Mouse (Mus musculus) midbrain, embryonic 11.5 days (tissue): ENCODE measurements at regions not wholly inside any gene's neighbourhood (a gene's known extent, or its start where the extent isn't known, plus 50 kb on each side); places are given as distances from the start of the nearest gene placed in this dataset.
A peak's percentile ranks its signal among the peaks of the same experiment; 100 is the strongest.

Experiments
- ATAC-seq: fragments of 200-750 bp; cut with Nextera tagmentation; 2 replicates; pipeline ENCODE4 v1.8.0; 2017; ENCODE audit warnings: moderate TSS enrichment, moderate library complexity; ENCODE audit not compliant: low FRiP score
- DNase-seq: peaks from one replicate; pipeline ENCODE4 v3.0.0; 2015; ENCODE audit warnings: low spot score; ENCODE audit errors: missing footprints
- H3K27ac ChIP-seq: fragments of 300-500 bp; sonication (generic); 2 replicates; pipeline ENCODE4 v1.5.1; 2014; ENCODE audit warnings: low read depth, low read length
- H3K27me3 ChIP-seq: fragments of 300-500 bp; sonication (generic); 2 replicates; pipeline ENCODE4 v1.6.1; 2014; ENCODE audit warnings: mild to moderate bottlenecking, low read length, moderate library complexity, mixed read lengths; ENCODE audit not compliant: control insufficient read depth, insufficient read depth
- H3K36me3 ChIP-seq: fragments of 300-500 bp; sonication (generic); 2 replicates; pipeline ENCODE4 v1.6.1; 2014; ENCODE audit warnings: mild to moderate bottlenecking, low read length, moderate library complexity, mixed read lengths; ENCODE audit not compliant: control insufficient read depth, insufficient read depth
- H3K4me1 ChIP-seq: fragments of 300-500 bp; sonication (generic); 2 replicates; pipeline ENCODE4 v1.6.1; 2014; ENCODE audit warnings: low read length; ENCODE audit not compliant: control insufficient read depth, insufficient read depth
- H3K4me2 ChIP-seq: fragments of 300-500 bp; sonication (generic); 2 replicates; pipeline ENCODE4 v1.6.1; 2014; ENCODE audit warnings: mild to moderate bottlenecking, moderate library complexity
- H3K4me3 ChIP-seq: fragments of 300-500 bp; sonication (generic); 2 replicates; pipeline ENCODE4 v1.5.1; 2014; ENCODE audit warnings: low read depth, low read length
- H3K9ac ChIP-seq: fragments of 300-500 bp; sonication (generic); 2 replicates; pipeline ENCODE4 v1.6.1; 2014; ENCODE audit warnings: low read length
- H3K9me3 ChIP-seq: fragments of 300-500 bp; sonication (generic); 2 replicates; pipeline ENCODE4 v1.6.1; 2016; ENCODE audit warnings: low read length; ENCODE audit not compliant: control insufficient read depth
- WGBS: fragments of 180-500 bp; shearing (Covaris S2); extraction: QIAGEN DNeasy Blood & Tissue Kit; methylation state at CpG from one replicate; pipeline ENCODE4 v1.1.7; 2014; 5-methylcytosine and 5-hydroxymethylcytosine counted together

GRCm38 (mm10) chr6:31210209-31210714 lies 188.3 kb upstream of the Mkln1 start:
- Histone ChIP-seq H3K4me1 (no peaks in the 10 kb centered on the region), H3K27ac (no peak overlapping the region), H3K4me3 (no peak overlapping the region), H3K36me3 (no peaks in the 10 kb centered on the region), H3K27me3 (peaks cover 3% of the 10 kb centered on the region; the same call in 1 of the 2 replicates), H3K9me3 (no peaks in the 10 kb centered on the region), H3K4me2 (no peak overlapping the region), H3K9ac (no peak overlapping the region)
- DNase-seq (no peak), ATAC-seq (no peak)
- whole genome bisulfite sequencing = 76% methylated on average over 7 of the region's 7 CpGs

GRCm38 (mm10) chr6:31211091-31211490 lies 187.4 kb upstream of the Mkln1 start:
- ATAC-seq = no peak
- H3K4me1 ChIP-seq = peaks cover 3% of the 10 kb centered on the region; the same call in 1 of the 2 replicates
- WGBS = 90% methylated on average over 4 of the region's 4 CpGs
- no peak overlapping the region for H3K27ac ChIP-seq
- H3K9me3 ChIP-seq = no peaks in the 10 kb centered on the region
- no peak for DNase-seq
- no peak overlapping the region for H3K4me2 ChIP-seq
- no peak overlapping the region for H3K4me3 ChIP-seq
- peaks cover 12% of the 10 kb centered on the region for H3K27me3 ChIP-seq
- H3K36me3 ChIP-seq = no peaks in the 10 kb centered on the region
- no peak overlapping the region for H3K9ac ChIP-seq

GRCm38 (mm10) chr6:31211616-31212015 lies 186.9 kb upstream of the Mkln1 start:
- 74% methylated on average over 5 of the region's 5 CpGs for WGBS
- Histone ChIP-seq H3K9ac (no peak overlapping the region), H3K4me2 (no peak overlapping the region), H3K4me3 (no peak overlapping the region), H3K4me1 (peaks cover 4% of the 10 kb centered on the region; the same call in 1 of the 2 replicates), H3K27ac (no peak overlapping the region), H3K9me3 (no peaks in the 10 kb centered on the region), H3K27me3 (peaks cover 16% of the 10 kb centered on the region), H3K36me3 (no peaks in the 10 kb centered on the region)
- ATAC-seq = no peak
- no peak for DNase-seq

- DNase-seq = no peak
- Histone ChIP-seq H3K4me1 (peaks cover 4% of the 10 kb centered on the region; the same call in 1 of the 2 replicates), H3K4me2 (no peak overlapping the region), H3K4me3 (no peak overlapping the region), H3K9me3 (no peaks in the 10 kb centered on the region), H3K27me3 (peaks cover 20% of the 10 kb centered on the region), H3K27ac (no peak overlapping the region), H3K36me3 (no peaks in the 10 kb centered on the region), H3K9ac (no peak overlapping the region)
- no peak for ATAC-seq
- WGBS = 92% methylated on average over 7 of the region's 7 CpGs
Observed at GRCm38 (mm10) chr6:31212080-31212479, 186.5 kb upstream of the Mkln1 start.

- DNase-seq = no peak
- no peak overlapping the region for H3K27ac ChIP-seq
- no peaks in the 10 kb centered on the region for H3K36me3 ChIP-seq
- WGBS = 85% methylated on average over 13 of the region's 13 CpGs
- no peak for ATAC-seq
- H3K4me3 ChIP-seq = no peak overlapping the region
- H3K9ac ChIP-seq = no peak overlapping the region
- no peaks in the 10 kb centered on the region for H3K9me3 ChIP-seq
- no peak overlapping the region for H3K4me2 ChIP-seq
- peaks cover 24% of the 10 kb centered on the region for H3K27me3 ChIP-seq
- H3K4me1 ChIP-seq = peaks cover 4% of the 10 kb centered on the region; the same call in 1 of the 2 replicates
Observed at GRCm38 (mm10) chr6:31212694-31213093, 185.8 kb upstream of the Mkln1 start.

GRCm38 (mm10) chr6:31213161-31213560 lies 185.4 kb upstream of the Mkln1 start:
- 81% methylated on average over 4 of the region's 4 CpGs for WGBS
- H3K36me3 ChIP-seq = no peaks in the 10 kb centered on the region
- DNase-seq (no peak), ATAC-seq (no peak)
- no peak overlapping the region for H3K4me2 ChIP-seq
- H3K4me3 ChIP-seq = no peak overlapping the region
- no peak overlapping the region for H3K9ac ChIP-seq
- H3K4me1 ChIP-seq = peaks cover 7% of the 10 kb centered on the region; the same call in 1 of the 2 replicates
- no peaks in the 10 kb centered on the region for H3K9me3 ChIP-seq
- peaks cover 29% of the 10 kb centered on the region for H3K27me3 ChIP-seq
- no peak overlapping the region for H3K27ac ChIP-seq

- 71% methylated on average over 8 of the region's 8 CpGs for WGBS
- Histone ChIP-seq H3K27me3 (peaks cover 53% of the 10 kb centered on the region), H3K36me3 (no peaks in the 10 kb centered on the region), H3K27ac (no peak overlapping the region), H3K4me1 (peaks cover 17% of the 10 kb centered on the region), H3K9me3 (no peaks in the 10 kb centered on the region), H3K4me3 (peak overlapping the region; percentile 64), H3K9ac (no peak overlapping the region), H3K4me2 (peak overlapping the region; percentile 100)
- DNase-seq (peak; percentile 89), ATAC-seq (no peak)
Observed at GRCm38 (mm10) chr6:31215661-31216060, 182.9 kb upstream of the Mkln1 start.

- under 1% methylated on average over 93 of the region's 100 CpGs for WGBS
- H3K4me1 ChIP-seq = peaks cover 22% of the 10 kb centered on the region
- peak overlapping the region; percentile 100 for H3K4me2 ChIP-seq
- DNase-seq (peak; percentile 95), ATAC-seq (peak; percentile 63)
- H3K9ac ChIP-seq = peak overlapping the region; percentile 59
- no peaks in the 10 kb centered on the region for H3K36me3 ChIP-seq
- no peaks in the 10 kb centered on the region for H3K9me3 ChIP-seq
- H3K27me3 ChIP-seq = peaks cover 59% of the 10 kb centered on the region
- H3K27ac ChIP-seq = no peak overlapping the region
- H3K4me3 ChIP-seq = peak overlapping the region; percentile 64
Observed at GRCm38 (mm10) chr6:31216206-31217059, 182.1 kb upstream of the Mkln1 start.

- no peaks in the 10 kb centered on the region for H3K36me3 ChIP-seq
- peak overlapping the region; percentile 100 for H3K4me2 ChIP-seq
- H3K4me3 ChIP-seq = peak overlapping the region; percentile 64
- H3K9me3 ChIP-seq = no peaks in the 10 kb centered on the region
- no peak overlapping the region for H3K27ac ChIP-seq
- 1% methylated on average over 20 of the region's 20 CpGs for WGBS
- ATAC-seq = no peak
- DNase-seq = peak; percentile 94
- peaks cover 23% of the 10 kb centered on the region for H3K4me1 ChIP-seq
- peaks cover 59% of the 10 kb centered on the region for H3K27me3 ChIP-seq
- H3K9ac ChIP-seq = no peak overlapping the region
Observed at GRCm38 (mm10) chr6:31217060-31217541, 181.4 kb upstream of the Mkln1 start.
